Mouse (Mus musculus): Measurements from ENCODE around the gene Olfr466.

Gene Olfr466

DNA sequence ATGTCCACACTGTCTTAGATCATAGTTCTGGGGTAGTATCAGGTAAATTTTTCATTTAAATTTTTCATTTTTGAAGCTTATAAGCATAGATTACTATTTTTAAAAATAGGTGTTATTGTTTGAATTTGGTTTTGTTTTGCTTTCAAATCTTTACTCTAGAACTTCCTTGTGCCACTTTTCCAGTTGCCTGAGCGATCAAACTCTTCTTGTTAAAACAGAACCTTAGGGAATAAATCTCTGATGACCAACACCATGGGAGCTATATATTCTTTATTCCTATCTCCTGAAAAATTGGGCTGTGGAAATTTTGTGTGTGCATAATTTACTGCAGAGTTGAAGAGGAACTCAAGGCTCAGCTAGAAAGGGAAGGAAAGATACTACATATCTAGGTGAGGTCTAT, at the start of gene Olfr466:
Gene Olfr466, plus strand, starts transcription at position 301 of the 400 bp plus-strand sequence.
- no peak for DNase-seq

DNA sequence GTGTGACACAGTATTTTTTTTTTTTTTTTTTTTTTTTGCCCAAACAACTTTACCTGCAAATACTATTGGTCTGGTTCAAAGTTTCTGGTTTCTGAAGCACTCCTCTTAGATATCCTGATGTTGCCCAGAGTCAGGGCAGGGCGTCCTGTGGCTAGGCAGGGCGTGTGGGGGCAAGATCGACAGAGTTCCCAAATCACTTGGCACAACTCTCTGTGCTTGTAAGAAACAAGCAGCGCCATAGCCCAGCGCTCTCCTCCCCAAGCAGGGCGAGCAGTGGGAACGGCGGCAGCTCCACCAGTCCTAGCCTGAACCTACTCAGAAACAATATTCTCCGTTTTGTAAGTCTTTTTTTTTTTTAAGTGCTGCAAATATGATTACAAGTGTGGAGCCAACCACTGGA, 49.4 kb upstream of the Olfr466 start:
- DNase-seq: no peak

DNA sequence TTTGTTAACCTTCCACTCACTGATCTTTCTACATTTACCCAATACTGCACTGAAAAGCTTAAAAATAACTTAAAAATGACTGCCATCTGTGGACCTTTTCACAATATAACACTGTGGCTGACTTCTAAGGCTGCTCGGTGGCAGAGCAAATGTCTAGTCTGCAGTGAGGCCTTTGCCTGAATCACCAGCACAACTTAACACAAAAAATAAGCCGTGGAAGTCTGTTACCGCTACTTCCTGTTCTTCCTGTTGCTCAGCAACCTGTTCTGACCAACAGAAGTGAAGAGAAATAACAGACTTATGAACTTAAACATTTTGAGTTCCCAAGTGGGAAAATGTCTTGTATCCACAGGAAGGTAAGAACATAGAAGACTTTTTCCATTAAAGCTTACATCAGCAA, 48.8 kb upstream of the Olfr466 start:
- peak; percentile 8 to 9 for DNase-seq

DNA sequence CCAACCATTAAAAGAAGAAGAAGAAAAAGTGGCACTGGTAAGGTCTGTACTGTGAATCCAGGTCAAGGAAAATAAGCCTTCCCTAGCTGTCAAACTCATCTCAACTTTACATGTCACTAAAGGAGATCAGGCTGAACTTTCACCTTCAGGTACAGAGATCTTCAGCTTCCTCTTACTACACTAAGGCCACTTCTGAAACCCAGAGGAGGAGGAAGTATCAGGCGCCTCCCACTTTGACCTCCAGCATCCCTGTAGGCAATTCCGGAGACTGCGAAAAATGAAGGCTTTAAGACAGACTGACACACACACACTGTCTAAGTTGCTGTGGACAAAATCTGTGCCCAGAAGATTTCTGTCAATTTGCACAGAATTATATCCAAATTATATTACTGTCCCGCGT, 38.1 kb upstream of the Olfr466 start:
- peak; percentile 50 to 61 for DNase-seq

DNA sequence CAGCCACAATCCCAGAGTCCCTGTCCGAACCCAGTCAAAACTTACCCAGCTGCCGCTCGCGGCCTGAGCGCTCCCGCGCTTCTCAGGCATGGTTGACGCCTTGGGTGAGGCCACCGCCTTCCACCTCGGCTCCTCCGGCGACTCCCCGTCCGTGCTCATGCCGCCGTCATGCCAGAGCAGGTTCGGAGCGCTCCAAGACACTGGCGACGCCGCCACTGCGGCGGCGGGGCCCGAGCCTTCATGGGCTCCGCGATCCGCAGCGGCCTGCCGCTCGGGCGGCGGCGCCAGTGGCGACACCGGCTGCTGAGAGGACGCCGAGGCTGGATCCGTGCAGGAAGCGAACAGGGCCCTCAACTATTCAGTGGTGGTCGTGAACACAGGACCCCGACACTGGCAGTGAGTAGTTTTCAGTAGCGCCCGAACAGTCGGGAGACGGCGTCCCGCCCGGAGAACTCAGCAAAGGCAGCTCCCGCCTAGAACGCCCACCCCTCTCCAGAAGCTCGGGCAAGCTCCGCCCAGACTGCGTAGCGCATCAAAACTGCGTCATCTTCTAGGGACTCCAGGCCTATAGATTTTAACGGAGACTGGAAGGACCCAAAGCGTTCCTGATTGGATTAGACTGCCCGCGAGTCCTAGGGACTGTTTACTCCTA, 37.5 kb upstream of the Olfr466 start, which contains the start of gene Mfsd14b:
Gene Mfsd14b, minus strand, starts transcription at position 517 of the 652 bp plus-strand sequence.
- DNase-seq: peak; percentile 89

DNA sequence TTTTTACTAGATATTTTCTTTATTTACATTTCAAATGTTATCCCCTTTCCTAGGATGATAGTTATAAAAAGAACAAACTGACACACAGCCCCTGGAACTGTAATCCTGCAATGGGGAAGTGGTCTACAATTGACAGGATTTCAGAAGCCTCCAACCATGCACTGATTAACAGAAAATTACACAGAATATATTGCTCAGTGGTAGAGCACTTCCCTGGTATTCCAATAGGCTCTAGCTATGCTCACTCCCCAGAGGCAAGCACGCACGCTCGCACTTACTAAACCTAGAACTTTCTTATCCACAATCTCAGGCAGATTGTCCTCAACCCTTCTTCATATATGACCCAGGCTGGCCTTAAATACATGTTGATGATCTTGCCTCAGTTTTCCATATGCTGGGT, 36.8 kb upstream of the Olfr466 start:
- DNase-seq: peak in 1 of 2 experiments; percentile 21

DNA sequence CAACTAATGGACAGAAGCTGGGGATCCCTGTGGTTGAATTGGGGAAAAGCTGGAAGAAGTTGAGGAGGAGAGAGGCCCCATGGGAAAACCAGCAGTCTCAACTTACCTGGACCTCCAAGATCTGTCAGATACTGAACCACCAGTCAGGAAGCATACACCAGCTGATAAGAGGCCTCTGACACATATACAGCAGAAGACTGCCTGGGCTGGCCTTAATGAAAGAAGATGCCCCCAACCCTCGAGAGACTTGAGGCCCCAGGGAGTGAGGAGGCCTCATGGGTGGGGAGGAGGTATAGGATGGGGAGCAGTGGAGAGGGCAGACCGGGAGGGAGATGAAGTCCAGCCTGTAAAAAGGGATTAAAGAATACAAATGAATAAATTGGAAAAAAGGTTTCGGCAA, 29.1 kb upstream of the Olfr466 start:
- no peak for DNase-seq

DNA sequence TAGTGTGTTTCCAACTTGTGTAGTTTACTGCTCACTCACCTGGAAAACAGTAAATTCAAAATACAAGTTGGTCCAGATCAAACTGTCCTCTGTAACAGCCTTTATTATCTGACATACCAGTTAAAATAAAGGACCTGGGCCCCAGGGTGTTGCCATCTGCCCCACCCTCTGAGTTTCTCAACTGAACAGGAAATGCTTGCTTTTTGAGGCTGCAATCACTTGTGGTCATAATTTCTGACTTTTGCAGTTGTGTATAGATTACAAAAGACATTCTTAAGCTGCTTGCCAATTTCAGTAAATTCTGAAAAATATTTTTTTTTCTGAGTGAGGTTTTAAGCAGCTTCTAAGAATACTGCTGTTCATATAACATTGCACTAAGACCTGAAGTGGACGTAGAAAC, 27.9 kb upstream of the Olfr466 start:
- no peak for DNase-seq

DNA sequence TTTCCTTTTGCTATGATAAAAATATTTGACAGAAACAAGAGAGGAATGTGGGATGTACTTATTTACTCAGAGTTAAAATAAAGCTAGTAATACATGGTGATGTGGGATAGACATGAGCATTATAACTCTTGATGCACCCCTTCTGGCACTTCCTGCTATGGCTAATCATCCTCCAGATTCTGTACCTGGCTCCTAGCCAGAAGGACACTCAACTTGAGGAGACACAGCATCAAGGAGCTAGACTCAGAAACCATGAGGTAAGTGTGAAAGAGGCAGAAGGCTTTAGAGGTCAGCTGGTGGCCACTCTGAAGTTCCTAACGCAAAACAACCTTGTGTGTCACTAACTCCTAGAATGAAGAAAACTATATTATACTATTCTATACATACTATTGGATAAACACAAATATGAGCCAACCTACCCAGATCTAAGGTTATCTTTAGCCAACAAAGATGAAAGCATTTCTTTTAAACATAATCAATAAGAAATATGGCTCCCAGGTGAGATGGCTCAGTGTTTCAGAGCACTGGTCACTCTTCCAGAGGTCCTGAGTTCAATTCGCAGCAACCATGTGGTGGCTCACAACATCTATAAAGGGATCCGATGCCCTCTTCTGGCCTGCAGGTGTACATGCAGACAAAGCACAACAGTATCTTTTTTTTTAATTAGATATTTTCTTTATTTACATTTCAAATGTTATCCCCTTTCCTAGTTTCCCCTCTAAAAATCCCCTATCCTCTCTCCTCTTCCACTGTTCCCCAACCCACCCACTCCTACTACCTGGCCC, 22.8 kb upstream of the Olfr466 start:
- peak; percentile 19 to 29 for DNase-seq

DNA sequence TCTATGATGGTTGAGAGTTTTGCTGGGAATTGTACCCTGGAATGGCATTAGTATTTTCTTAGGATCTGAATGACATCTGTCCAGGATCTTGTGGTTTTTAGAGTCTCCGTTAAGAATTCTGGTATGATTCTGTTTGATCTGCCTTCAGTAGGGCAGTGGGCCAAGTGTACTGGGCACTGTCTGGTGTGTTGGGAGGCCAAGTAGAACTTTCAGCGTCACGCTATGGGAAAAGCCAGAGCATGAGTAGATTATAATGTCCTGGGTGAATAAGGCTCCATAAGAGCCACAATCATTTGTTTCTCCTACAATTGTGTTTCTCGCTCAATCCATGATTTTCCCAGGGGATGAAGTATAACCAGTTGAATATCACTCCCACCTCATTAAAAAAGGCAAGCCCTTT, 12.3 kb upstream of the Olfr466 start, which contains the start of gene Olfr465-ps1:
Gene Olfr465-ps1, plus strand, starts transcription at position 301 of the 400 bp plus-strand sequence.
- no peak for DNase-seq

DNA sequence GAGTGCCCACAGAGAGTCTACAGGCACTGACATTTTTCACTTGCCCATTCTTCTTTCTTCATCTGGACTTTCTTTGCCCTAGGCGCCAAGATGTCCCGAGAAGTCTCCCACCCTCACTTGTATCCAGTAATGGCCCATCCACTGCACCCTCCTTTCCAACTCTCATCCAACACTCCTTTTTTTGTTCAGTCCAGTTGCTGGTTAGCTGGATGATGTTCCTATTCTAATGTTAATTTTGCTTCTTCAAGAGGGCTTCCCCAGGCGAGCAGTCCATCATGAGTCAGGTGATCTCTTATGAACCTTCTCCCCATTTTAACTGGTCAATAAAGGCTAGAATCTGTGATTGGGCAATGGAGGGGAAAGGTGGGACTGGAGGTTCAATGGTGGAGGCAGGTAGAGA, 24.1 kb downstream of the Olfr466 start:
- DNase-seq: no peak

DNA sequence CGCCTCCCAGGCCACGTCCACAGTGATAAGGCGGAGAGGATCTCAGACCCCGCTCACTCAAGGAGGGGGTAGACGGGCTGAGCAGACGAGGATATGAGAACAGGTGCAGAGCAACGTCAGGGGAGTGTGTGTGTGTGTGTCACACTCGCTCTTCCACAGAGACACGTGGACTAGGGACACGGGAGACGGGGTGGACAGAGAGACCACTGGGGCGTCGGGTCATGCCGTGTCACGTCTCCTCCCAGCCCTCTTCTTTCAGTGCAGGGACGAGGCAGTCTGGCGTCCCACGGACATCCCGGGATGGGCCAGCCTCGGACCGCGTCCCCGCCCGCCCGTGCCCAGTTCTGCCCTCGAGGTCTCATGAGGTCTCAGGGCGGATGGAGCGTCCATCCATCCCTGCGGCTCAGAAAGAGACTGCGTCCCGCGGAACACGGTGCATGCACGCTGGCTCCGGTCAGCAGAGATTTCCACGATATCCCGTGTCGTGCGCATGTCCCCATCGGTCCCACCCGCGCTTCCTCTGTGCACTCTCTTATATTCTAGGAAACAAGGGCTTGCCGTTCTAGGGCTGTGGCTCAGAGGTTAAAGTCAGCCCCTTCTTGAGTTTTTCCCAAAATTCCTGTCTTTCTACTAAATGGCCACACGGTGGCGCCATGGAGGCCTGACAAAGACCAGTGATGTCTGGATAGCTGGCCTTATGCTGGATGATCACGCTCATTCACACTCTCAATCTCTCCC, 25.9 kb downstream of the Olfr466 start:
- peak; percentile 45 to 55 for DNase-seq

DNA sequence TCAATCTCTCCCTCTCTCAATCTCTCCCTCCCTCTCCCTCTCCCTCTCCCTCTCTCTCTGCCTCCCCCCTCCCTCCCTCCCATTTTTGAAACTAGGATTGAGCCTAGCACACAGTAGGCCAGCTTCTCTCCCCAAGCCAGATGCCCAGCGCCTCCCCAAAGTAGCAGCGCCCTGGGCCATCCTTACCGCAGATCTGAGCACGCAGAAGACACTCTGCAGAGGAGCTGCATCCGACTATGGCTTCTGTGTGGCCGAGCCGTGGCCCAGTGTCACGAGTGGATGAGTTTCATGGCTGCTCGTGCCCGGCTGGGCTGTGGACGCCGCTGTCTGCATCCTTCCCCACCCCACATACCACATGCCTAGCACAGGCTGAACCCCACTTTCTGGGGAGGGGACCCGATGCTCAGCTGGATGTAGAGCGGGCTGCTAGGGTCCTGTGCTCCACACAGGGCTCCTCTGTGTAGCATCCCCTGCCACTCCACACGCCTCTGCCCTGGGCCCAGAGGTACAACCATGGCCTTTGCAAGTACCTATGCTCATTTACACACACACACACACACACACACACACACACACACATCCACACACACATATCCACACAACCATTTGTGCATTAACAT, 26.5 kb downstream of the Olfr466 start:
- DNase-seq: no peak

DNA sequence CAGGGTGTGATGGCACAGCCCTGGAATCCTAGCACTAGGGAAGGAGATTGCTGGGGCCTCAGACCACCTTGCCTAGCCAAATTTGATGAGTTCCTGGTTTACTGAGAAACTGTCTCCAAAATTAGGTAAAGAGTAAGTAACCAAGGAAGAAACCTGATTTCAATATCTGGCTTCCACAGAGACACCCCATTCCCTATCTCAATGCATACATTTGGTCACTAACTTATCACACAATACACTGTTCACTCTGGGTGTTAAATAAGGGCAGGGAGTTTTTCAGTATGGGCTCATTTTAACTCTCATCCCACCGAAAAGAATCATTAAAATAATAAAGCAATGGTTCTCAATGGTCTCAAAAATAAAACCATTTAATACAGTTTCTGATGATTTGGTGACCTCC, 50.6 kb downstream of the Olfr466 start:
- no peak for DNase-seq
